Mouse (Mus musculus): ENCODE measurements at regions not wholly inside any gene's neighbourhood (a gene's known extent, or its start where the extent isn't known, plus 50 kb on each side); places are given as distances from the start of the nearest gene placed in this dataset.

- no peak for ATAC-seq
Observed at GRCm38 (mm10) chr17:79501031-79501474, 110.6 kb upstream of the Rmdn2 start.

- ATAC-seq = no peak
Observed at GRCm38 (mm10) chr17:79501926-79502325, 109.7 kb upstream of the Rmdn2 start.

GRCm38 (mm10) chr17:79503037-79503436, 108.6 kb upstream of the Rmdn2 start:
- no peak for ATAC-seq

- ATAC-seq = no peak
Observed at GRCm38 (mm10) chr17:79504209-79504608, 107.5 kb upstream of the Rmdn2 start.

GRCm38 (mm10) chr17:79505565-79505964, 106.1 kb upstream of the Rmdn2 start:
- no peak for ATAC-seq

GRCm38 (mm10) chr17:79509281-79509680, 102.4 kb upstream of the Rmdn2 start:
- no peak for ATAC-seq

GRCm38 (mm10) chr17:79509957-79510710, 101.5 kb upstream of the Rmdn2 start:
- ATAC-seq = no peak

- no peak for ATAC-seq
Observed at GRCm38 (mm10) chr17:79511218-79511617, 100.4 kb upstream of the Rmdn2 start.

GRCm38 (mm10) chr17:79514076-79514475, 97.6 kb upstream of the Rmdn2 start:
- no peak for ATAC-seq

- no peak for ATAC-seq
Observed at GRCm38 (mm10) chr17:79518185-79518584, 93.5 kb upstream of the Rmdn2 start.

GRCm38 (mm10) chr17:79518696-79519095, 93.0 kb upstream of the Rmdn2 start:
- no peak for ATAC-seq

- ATAC-seq = no peak
Observed at GRCm38 (mm10) chr17:79519356-79519755, 92.3 kb upstream of the Rmdn2 start.

GRCm38 (mm10) chr17:79520283-79520682, 91.4 kb upstream of the Rmdn2 start:
- no peak for ATAC-seq

GRCm38 (mm10) chr17:79521691-79522090, 90.0 kb upstream of the Rmdn2 start:
- no peak for ATAC-seq

- ATAC-seq = no peak
Observed at GRCm38 (mm10) chr17:79523230-79523629, 88.4 kb upstream of the Rmdn2 start.

GRCm38 (mm10) chr17:79527391-79527790, 84.3 kb upstream of the Rmdn2 start:
- no peak for ATAC-seq

- no peak for ATAC-seq
Observed at GRCm38 (mm10) chr17:79536549-79536948, 75.1 kb upstream of the Rmdn2 start.

GRCm38 (mm10) chr17:79538789-79539188, 72.9 kb upstream of the Rmdn2 start:
- ATAC-seq = no peak

GRCm38 (mm10) chr17:79540038-79540437, 71.6 kb upstream of the Rmdn2 start:
- no peak for ATAC-seq

- ATAC-seq = no peak
Observed at GRCm38 (mm10) chr17:79540511-79540910, 71.2 kb upstream of the Rmdn2 start.

GRCm38 (mm10) chr17:79543907-79544522, 67.6 kb upstream of the Rmdn2 start:
- no peak for ATAC-seq

- no peak for ATAC-seq
Observed at GRCm38 (mm10) chr17:79545878-79546277, 65.8 kb upstream of the Rmdn2 start.

- ATAC-seq = no peak
Observed at GRCm38 (mm10) chr17:79547075-79547474, 64.6 kb upstream of the Rmdn2 start.

GRCm38 (mm10) chr17:79547524-79547923, 64.1 kb upstream of the Rmdn2 start:
- no peak for ATAC-seq
